Mouse (Mus musculus) embryonic facial prominence, embryonic 15.5 days (tissue): Measurements from ENCODE around the gene Drd4. TPM values are rescaled to one million over a fixed set of nuclear protein-coding genes. Genes with fewer than 3 reads are reported as not detected.

Source experiments
- polyA plus RNA-seq: library from polyadenylated mRNA; unstranded; fragments of >200 nt; fragmentation: Nextera tagmentation; extraction: Ambion mirVana; gene quantifications from 2 replicates; pipeline ENCODE4 v1.2.1, GENCODE M21; 2015

Gene Drd4
- polyA plus RNA-seq, 1 experiment from 2014 or later, result 1.1 TPM

Other genes starting within 250 kb of the Drd4 start
- gene B4galnt4, start 230.9 kb upstream of the Drd4 start, polyA plus RNA-seq, result 12.0 and 15.1 TPM in 2 replicates
- 115 and 118 TPM in 2 replicates for gene Pkp3, start 213.8 kb upstream of the Drd4 start, polyA plus RNA-seq
- gene Sigirr, start 191.4 kb upstream of the Drd4 start, polyA plus RNA-seq, result 6.1 and 6.8 TPM in 2 replicates
- 18.2 and 20.7 TPM in 2 replicates for gene Ano9, start 174.2 kb upstream of the Drd4 start, polyA plus RNA-seq
- gene Ptdss2, start 169.6 kb upstream of the Drd4 start, polyA plus RNA-seq, result 68.4 and 69.7 TPM in 2 replicates
- 210 and 216 TPM in 2 replicates for gene Rnh1, start 119.1 kb upstream of the Drd4 start, polyA plus RNA-seq
- 180 and 183 TPM in 2 replicates for gene Hras, start 98.0 kb upstream of the Drd4 start, polyA plus RNA-seq
- gene Lrrc56, start 97.8 kb upstream of the Drd4 start, polyA plus RNA-seq, result 11.2 and 14.7 TPM in 2 replicates
- 2.3 and 3.6 TPM in 2 replicates for gene Lmntd2, start 77.9 kb upstream of the Drd4 start, polyA plus RNA-seq
- 55.3 and 56.3 TPM in 2 replicates for gene Rassf7, start 76.1 kb upstream of the Drd4 start, polyA plus RNA-seq
- 68.7 and 73.2 TPM in 2 replicates for gene Phrf1, start 63.2 kb upstream of the Drd4 start, polyA plus RNA-seq
- gene Irf7, start 25.5 kb upstream of the Drd4 start, polyA plus RNA-seq, result 4.1 and 5.1 TPM in 2 replicates
- 0.19 TPM in 1 of 2 replicates, not detected in the other for gene Cdhr5, start 15.2 kb upstream of the Drd4 start, polyA plus RNA-seq
- gene Sct, start 12.9 kb upstream of the Drd4 start, polyA plus RNA-seq, result 5.3 TPM in 2 replicates
- 73.5 and 82.0 TPM in 2 replicates for gene Deaf1, start 35.7 kb downstream of the Drd4 start, polyA plus RNA-seq
- gene Tmem80, start 35.7 kb downstream of the Drd4 start, polyA plus RNA-seq, result 42.2 and 47.4 TPM in 2 replicates
- 36.1 and 40.5 TPM in 2 replicates for gene Eps8l2, start 46.9 kb downstream of the Drd4 start, polyA plus RNA-seq
- gene Taldo1, start 100.2 kb downstream of the Drd4 start, polyA plus RNA-seq, result 278 and 280 TPM in 2 replicates
- gene Gatd1, start 122.1 kb downstream of the Drd4 start, polyA plus RNA-seq, result 63.8 and 67.6 TPM in 2 replicates
- 3.1 and 5.3 TPM in 2 replicates for gene Cend1, start 137.5 kb downstream of the Drd4 start, polyA plus RNA-seq
- gene Slc25a22, start 145.9 kb downstream of the Drd4 start, polyA plus RNA-seq, result 29.3 and 30.9 TPM in 2 replicates
- 13.5 and 14.7 TPM in 2 replicates for gene Pidd1, start 152.0 kb downstream of the Drd4 start, polyA plus RNA-seq
- gene Rplp2, start 155.4 kb downstream of the Drd4 start, polyA plus RNA-seq, result 1,341 and 1,344 TPM in 2 replicates
- 22.2 and 27.9 TPM in 2 replicates for gene Pnpla2, start 163.2 kb downstream of the Drd4 start, polyA plus RNA-seq
- 21.6 and 26.9 TPM in 2 replicates for gene Cracr2b, start 169.1 kb downstream of the Drd4 start, polyA plus RNA-seq
- gene Cd151, start 175.4 kb downstream of the Drd4 start, polyA plus RNA-seq, result 23.9 and 26.5 TPM in 2 replicates
- 63.9 and 66.4 TPM in 2 replicates for gene Polr2l, start 183.1 kb downstream of the Drd4 start, polyA plus RNA-seq
- gene Tspan4, start 183.2 kb downstream of the Drd4 start, polyA plus RNA-seq, result 60.8 and 67.9 TPM in 2 replicates
- gene Chid1, start 247.9 kb downstream of the Drd4 start, polyA plus RNA-seq, result 43.9 and 47.3 TPM in 2 replicates